Mouse (Mus musculus) heart, adult 9 months (tissue): ENCODE measurements at regions not wholly inside any gene's neighbourhood (a gene's known extent, or its start where the extent isn't known, plus 50 kb on each side); places are given as distances from the start of the nearest gene placed in this dataset.
"Not testable (repeated sequence)": the region's sequence is repeated elsewhere in the genome, so short reads cannot be mapped to it uniquely, and the experiment has no call there.

Source experiments
- DNase-seq, 2 experiments: peaks; one replicate each; pipeline ENCODE4 v3.0.0; 2022; ENCODE audit warnings: low spot score in 2 of 2

DNA sequence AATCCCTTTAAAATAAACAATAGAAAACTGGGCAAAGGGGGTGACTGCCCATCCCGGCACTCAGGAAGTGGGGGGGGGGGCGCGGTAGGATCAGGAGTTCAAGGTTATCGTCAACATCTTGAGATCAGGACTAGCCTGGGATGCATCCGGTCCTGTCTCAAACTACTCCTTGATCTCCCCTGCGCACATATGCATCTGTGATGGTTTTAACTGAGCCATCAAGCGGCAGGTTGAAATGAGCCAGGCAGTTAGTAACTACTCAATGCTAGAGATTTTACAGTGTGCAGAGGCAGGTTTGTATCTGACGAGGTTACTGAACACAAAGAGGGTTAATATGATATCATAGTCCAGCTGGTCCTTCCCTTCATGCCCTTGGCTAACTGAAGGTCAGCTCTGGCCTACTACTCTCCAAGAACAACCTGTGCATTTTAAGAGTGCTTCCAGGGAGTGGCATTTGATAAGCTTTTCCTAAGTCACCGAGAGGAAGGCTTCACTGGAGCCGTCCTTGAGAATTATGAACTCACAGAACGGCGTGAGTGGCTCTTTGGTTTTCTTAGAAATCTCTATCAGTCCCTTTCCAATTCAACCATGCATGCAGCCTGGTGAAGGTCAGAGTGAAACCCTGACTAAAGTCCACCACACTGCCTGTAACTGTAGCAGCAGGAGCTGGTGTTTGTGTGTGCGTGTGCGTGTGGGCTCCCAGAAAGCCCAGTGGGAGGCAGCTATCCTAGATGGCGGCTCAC is 340.1 kb downstream of the Diras2 start:
- no peak for DNase-seq

- DNase-seq = peak; percentile 10 to 19
These were observed 334.2 kb downstream of the Diras2 start for GRCm38 (mm10) chr13:52196917-52197316.

GRCm38 (mm10) chr13:52198649-52199348 is 332.3 kb downstream of the Diras2 start:
- DNase-seq = no peak

DNA sequence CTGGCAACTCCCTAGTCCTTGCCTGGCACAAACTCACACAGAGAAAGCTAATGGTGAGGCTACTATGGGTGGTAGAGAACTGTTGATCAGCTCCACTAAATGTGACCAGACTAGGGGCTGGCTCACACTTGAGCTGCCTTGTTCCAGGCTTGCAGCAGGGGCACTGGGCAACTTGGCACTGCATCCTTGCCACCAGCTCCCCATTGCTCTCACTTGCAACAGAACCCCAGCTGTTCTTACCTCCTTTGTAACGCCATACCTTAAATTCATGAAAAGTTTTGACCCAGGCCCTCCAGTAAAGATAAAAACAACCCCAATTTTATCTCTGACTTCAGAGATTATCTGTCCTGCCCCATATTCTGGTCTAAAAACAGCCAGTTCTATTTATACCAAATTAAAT is 328.7 kb downstream of the Diras2 start:
- no peak for DNase-seq

GRCm38 (mm10) chr13:52205951-52206350 is 325.1 kb downstream of the Diras2 start:
- DNase-seq = no peak

DNA sequence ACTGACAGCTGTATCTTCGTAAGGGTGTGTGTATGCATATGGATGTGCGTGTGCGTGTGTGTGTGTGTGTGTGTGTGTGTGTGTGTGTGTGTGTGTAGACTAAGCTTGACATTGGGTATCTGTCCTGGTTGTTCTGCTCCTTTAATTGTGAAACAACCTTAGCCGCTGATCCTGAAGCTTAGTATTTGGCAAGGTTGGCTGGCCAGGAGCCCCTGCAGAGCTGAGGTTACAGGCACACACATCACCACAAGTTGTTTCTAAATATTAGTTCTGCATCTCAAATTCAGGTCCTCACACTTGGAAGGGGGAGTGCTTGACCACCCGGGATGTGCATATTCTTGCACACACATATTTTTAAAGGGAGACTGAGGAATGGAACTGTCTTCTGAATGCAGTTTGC is 314.7 kb downstream of the Diras2 start:
- DNase-seq = no peak

- no peak for DNase-seq
These were observed 314.0 kb downstream of the Diras2 start for GRCm38 (mm10) chr13:52217066-52217465.

GRCm38 (mm10) chr13:52217741-52218140 is 313.3 kb downstream of the Diras2 start:
- no peak for DNase-seq

DNA sequence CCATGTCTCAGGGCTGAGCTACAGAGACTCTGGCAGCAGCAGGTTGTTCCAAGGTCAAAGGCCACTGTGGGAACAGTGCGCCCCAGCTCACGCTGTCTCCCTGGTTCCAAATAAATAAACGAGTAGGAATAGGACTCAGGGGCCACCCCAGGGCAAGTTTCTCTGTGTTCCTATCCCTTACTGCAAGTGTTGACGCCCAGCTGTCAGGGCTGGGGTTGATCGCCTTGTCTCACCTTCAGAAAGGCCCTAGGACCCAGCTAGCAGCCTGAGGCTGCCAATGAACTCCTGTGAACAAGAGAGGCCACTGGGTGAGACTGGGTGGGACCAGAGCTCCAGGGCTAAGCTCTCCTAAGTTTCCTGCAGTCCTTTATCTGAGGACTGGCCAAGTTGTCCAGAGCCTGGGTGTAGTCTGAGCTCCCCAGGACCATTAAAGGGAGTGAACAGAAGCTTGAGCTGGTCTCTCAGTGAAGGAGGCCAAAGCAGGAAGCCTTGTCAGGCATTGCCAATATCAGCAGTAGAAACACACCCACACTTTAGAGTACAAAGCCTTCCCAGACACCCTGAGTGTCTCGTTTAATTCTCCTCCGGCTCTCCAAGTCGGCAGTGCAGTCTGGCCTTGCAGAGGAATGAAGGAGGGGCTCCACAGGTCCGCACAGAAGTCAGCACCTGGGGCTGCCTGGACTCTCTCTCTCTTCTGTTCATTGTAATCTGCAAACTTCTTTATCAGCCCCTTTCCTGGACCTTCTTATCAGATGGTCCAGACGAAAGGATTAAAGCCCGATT is 308.6 kb downstream of the Diras2 start:
- DNase-seq = peak in 1 of 2 experiments; percentile 8

- DNase-seq = peak; percentile 19 to 20
These were observed 307.7 kb downstream of the Diras2 start for GRCm38 (mm10) chr13:52223098-52223962.

DNA sequence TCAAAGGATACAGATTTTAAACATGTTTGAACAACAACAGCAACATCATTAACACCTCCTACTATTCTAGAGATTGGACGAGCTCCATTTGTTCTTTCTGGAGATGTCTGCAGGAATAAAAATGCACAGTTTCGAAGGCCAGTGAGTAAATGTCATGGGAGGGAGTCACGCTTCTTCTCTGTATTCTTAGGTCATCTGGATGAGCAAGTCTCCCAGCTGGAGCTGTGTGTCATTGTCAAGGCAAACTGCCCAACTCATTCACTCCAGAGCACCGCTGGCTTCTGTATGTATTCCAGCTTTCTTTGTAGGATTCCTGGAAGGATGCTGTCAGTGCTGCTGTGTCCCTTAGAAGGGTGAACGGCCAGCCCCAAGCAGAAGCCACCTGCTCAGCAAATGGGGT is 297.1 kb downstream of the Diras2 start:
- DNase-seq = peak; percentile 41 to 53

- peak; percentile 63 to 68 for DNase-seq
These were observed 295.0 kb downstream of the Diras2 start for GRCm38 (mm10) chr13:52236105-52236504.

GRCm38 (mm10) chr13:52239563-52239962 is 291.5 kb downstream of the Diras2 start:
- no peak for DNase-seq

GRCm38 (mm10) chr13:52241761-52242160 is 289.3 kb downstream of the Diras2 start:
- no peak for DNase-seq

- DNase-seq = no peak
These were observed 281.6 kb downstream of the Diras2 start for GRCm38 (mm10) chr13:52249492-52249891.

- DNase-seq = no peak
These were observed 280.7 kb downstream of the Diras2 start for GRCm38 (mm10) chr13:52250371-52250770.

- no peak for DNase-seq
These were observed 278.8 kb downstream of the Diras2 start for GRCm38 (mm10) chr13:52252303-52252702.

DNA sequence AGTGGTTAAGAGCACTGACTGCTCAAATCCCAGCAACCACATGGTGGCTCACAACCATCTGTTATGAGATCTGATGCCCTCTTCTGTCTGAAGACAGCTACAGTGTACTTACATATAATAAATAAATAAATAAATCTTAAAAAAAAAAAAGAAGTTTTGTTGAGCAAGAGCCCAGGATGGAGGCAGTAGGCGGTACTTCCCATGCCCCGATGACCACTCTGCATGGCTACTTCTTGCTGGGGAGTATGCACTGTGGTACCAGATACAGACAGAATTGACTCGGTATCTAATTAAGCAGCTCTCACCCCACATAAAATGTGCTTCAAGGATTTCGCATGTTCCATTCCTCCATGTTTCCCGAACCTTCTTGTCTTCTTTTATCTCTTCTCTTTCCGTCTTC is 278.4 kb downstream of the Diras2 start:
- DNase-seq = not testable (repeated sequence)

GRCm38 (mm10) chr13:52253138-52253537 is 277.9 kb downstream of the Diras2 start:
- no peak for DNase-seq

DNA sequence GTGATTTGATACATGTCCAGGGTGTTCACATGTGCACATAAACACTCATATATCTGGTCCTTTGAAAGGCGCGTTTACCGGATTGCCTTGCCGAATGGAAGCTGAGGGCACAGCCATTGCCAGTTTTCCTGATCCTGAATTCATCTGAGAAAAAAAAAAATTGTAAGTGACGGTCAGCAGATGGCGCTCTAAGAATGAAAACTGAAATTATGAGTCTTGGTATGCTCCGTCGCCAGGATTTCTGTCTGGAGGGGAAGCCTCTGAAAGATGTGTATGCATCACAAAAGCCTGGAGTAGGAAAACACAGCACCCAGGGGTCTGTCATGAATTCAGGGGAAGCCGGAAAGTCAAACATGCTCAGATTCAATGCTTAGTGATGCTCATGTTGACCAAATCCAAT is 276.9 kb downstream of the Diras2 start:
- no peak for DNase-seq

DNA sequence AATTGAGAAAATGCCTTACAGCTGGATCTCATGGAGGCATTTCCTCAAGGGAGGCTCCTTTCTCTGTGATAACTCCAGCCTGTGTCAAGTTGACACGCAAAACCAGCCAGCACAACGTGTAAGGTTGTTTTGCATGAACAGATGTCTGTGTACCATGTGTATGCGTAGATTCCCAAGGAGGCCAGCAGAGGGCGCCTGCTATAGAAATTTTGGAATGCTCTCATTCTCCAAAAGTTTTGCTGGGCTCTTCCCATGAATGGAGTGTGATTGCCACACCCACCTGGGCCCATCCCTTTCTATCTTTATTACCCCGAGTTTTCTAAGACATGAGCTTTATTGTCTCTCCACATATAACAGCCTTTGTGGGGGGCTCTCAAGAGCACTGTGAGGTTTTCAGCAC is 275.4 kb downstream of the Diras2 start:
- DNase-seq = no peak

GRCm38 (mm10) chr13:52258373-52258772 is 272.7 kb downstream of the Diras2 start:
- no peak for DNase-seq
